Comparison of ENCODE assay signal across 10 mouse cellular contexts in the genomic region with DNA sequence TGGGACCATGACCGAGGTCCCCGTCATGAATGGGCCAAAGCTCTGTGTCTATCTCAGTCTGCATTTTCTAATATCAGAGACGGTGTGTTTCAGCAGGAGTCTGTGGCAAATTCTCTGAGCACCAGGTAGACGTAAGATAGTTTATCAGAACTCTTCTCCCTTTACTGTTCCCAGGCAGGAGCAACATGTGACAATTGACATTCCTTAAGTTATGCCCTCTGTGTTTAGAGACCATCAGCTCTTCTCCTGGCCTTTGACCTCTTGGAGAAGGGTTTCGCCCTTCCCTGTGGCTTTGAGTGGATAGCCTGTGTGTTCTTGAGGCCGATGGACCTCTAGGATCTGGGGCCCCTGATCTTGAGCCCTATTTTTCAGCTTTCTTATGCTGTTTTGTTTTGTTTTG. TPM values are rescaled to one million over a fixed set of nuclear protein-coding genes. Genes with fewer than 3 reads are reported as not detected.
DNase-seq lines count a peak whose midpoint lies in the region; ATAC-seq and TF ChIP-seq lines count a peak whose summit lies in the region.
"Had no signal": no experiment of that assay in that cellular context is flagged by ENCODE, and none has a peak within 500 bp of the region (broad histone marks: within the 10 kb centered on the region; RNA-seq: fewer than 3 reads in every experiment).

No protein-coding gene starts in this region.

- H3K79me2 ChIP-seq in myocyte (ENCODE audit: control insufficient read depth, insufficient read depth), result peaks cover 58% of the 10 kb centered on the region

- H3ac ChIP-seq in myocyte (ENCODE audit: control insufficient read depth, insufficient read length), result peak overlapping the region; percentile 75

- intact Hi-C loops in left cerebral cortex, adult 2 months (cut with DNase I), result loop anchor here (2.0 kb wide), 1 partner anchor 133 kb away; no protein-coding TSS in a partner anchor

- no peak for DNase-seq in left cerebral cortex, adult 2 months (ENCODE audit: extremely low spot score in 1 of 2, low spot score in 2 of 2)
- no peak for DNase-seq in left cerebral cortex, adult 18-20 months (ENCODE audit: low spot score in 2 of 2)
- no peak for DNase-seq in intestine, embryonic 14.5 days (ENCODE audit: low spot score)
- DNase-seq in T-cell, adult 2 months (ENCODE audit: low spot score), result no peak
- no peak for DNase-seq in thymus, postnatal 0 days (ENCODE audit: low spot score)
- DNase-seq: spleen, adult 18-20 months had no signal

- H3K4me3 ChIP-seq in left cerebral cortex, adult 2 months, result peak overlapping the region; percentile 100
- peak overlapping the region; percentile 100 for H3K4me3 ChIP-seq in embryonic facial prominence, embryonic 13.5 days
- H3K4me3 ChIP-seq in intestine, embryonic 14.5 days (ENCODE audit: low read depth, low read length), result peak overlapping the region; percentile 94
- H3K4me3 ChIP-seq in myocyte, result peak overlapping the region; percentile 80

- 59% methylated on average over 6 of the region's 6 CpGs for WGBS in embryonic facial prominence, embryonic 13.5 days
- 55% methylated on average over 6 of the region's 6 CpGs for WGBS in intestine, embryonic 14.5 days

- no peak for TF ChIP-seq POLR2A in myocyte (IDR thresholded peaks at IDR 0.05; ENCODE audit: insufficient read length, low read depth)

- peaks cover 18% of the 10 kb centered on the region for H3K4me1 ChIP-seq in embryonic facial prominence, embryonic 13.5 days
- H3K4me1 ChIP-seq in intestine, embryonic 14.5 days (replicated peaks; ENCODE audit: control insufficient read depth, insufficient read depth, low read length), result peaks cover 14% of the 10 kb centered on the region

- peak overlapping the region; percentile 99 for H3K9ac ChIP-seq in embryonic facial prominence, embryonic 13.5 days
- H3K9ac ChIP-seq in intestine, embryonic 14.5 days (ENCODE audit: low read length), result peak overlapping the region; percentile 95

- H3K36me3 ChIP-seq in embryonic facial prominence, embryonic 13.5 days, result peaks cover 42% of the 10 kb centered on the region
- H3K36me3 ChIP-seq in intestine, embryonic 14.5 days (ENCODE audit: control insufficient read depth, insufficient read depth, low read length), result peaks cover 42% of the 10 kb centered on the region
- H3K36me3 ChIP-seq in myocyte (ENCODE audit: control insufficient read depth, insufficient read depth), result peaks cover 29% of the 10 kb centered on the region

- no peak for ATAC-seq in embryonic facial prominence, embryonic 13.5 days (ENCODE audit: insufficient number of reproducible peaks, insufficient read depth, low FRiP score, low TSS enrichment, low read depth)
- no peak for ATAC-seq in intestine, embryonic 14.5 days (replicated peaks; ENCODE audit: low FRiP score, low TSS enrichment, low read depth)
- ATAC-seq in activated CD4-positive, CD25-positive, alpha-beta regulatory T cell, adult 4 months, result no peak

- H3K27ac ChIP-seq in left cerebral cortex, adult 2 months, result no peak overlapping the region
- H3K27ac ChIP-seq in embryonic facial prominence, embryonic 13.5 days, result no peak overlapping the region
- H3K27ac ChIP-seq in intestine, embryonic 14.5 days (ENCODE audit: low read depth), result no peak overlapping the region

- no peak for TF ChIP-seq CTCF in left cerebral cortex, adult 2 months (IDR thresholded peaks at IDR 0.05)

- peak overlapping the region; percentile 96 for H3K4me2 ChIP-seq in embryonic facial prominence, embryonic 13.5 days
- peak overlapping the region; percentile 98 for H3K4me2 ChIP-seq in intestine, embryonic 14.5 days (ENCODE audit: low read length)
- peak overlapping the region; percentile 97 for H3K4me2 ChIP-seq in myocyte (ENCODE audit: low read depth)

- H3K9me3 ChIP-seq in embryonic facial prominence, embryonic 13.5 days, result no peaks in the 10 kb centered on the region
- no peaks in the 10 kb centered on the region for H3K9me3 ChIP-seq in intestine, embryonic 14.5 days (ENCODE audit: control insufficient read depth, low read length)

- no peaks in the 10 kb centered on the region for H3K27me3 ChIP-seq in embryonic facial prominence, embryonic 13.5 days
- no peaks in the 10 kb centered on the region for H3K27me3 ChIP-seq in intestine, embryonic 14.5 days (replicated peaks; ENCODE audit: control insufficient read depth, insufficient read depth, low read length)
- H3K27me3 ChIP-seq in myocyte (ENCODE audit: control insufficient read depth, insufficient read depth, insufficient read length), result no peaks in the 10 kb centered on the region

TF ChIP-seq in myocyte, 11 proteins besides CTCF, POLR2A, EP300 and RAD21:
- no peak for TF ChIP-seq SRF (IDR thresholded peaks at IDR 0.05; ENCODE audit: control insufficient read depth, insufficient read length, low read depth)
- TF ChIP-seq REST (IDR thresholded peaks at IDR 0.05; ENCODE audit: insufficient read depth, insufficient read length), result no peak
- no peak for TF ChIP-seq MYOD1 (IDR thresholded peaks at IDR 0.05; ENCODE audit: control insufficient read depth in 1 of 3, insufficient read length in 2 of 3, low read depth in 2 of 3)
- no peak for TF ChIP-seq MAX (IDR thresholded peaks at IDR 0.05; ENCODE audit: low read depth)
- no peak for TF ChIP-seq USF1 (IDR thresholded peaks at IDR 0.05; ENCODE audit: low read depth)
- TF ChIP-seq MYOG (IDR thresholded peaks at IDR 0.05; ENCODE audit: control insufficient read depth in 1 of 3, insufficient read depth in 1 of 3, insufficient read length in 2 of 3, low read depth in 2 of 3), result no peak
- no peak for TF ChIP-seq TCF12 (IDR thresholded peaks at IDR 0.05; ENCODE audit: insufficient read depth, poor library complexity, severe bottlenecking)
- no peak for TF ChIP-seq POLR2AphosphoS2 (IDR thresholded peaks at IDR 0.05; ENCODE audit: insufficient read length, low read depth)
- no peak for TF ChIP-seq E2F4 (IDR thresholded peaks at IDR 0.05; ENCODE audit: insufficient read depth)
- TF ChIP-seq TCF3 (IDR thresholded peaks at IDR 0.05; ENCODE audit: insufficient read length, low read depth), result no peak
- TF ChIP-seq CEBPB (IDR thresholded peaks at IDR 0.05; ENCODE audit: insufficient read depth, poor library complexity, severe bottlenecking), result no peak
TF ChIP-seq in myocyte: peak in this region for 0.

RNA-seq across cellular contexts. Expression of a gene that starts 1.1 kb away (rescaled TPM):
- total RNA-seq in left cerebral cortex, adult 2 months (2021), result 10 to 100 TPM; 70.5 to 77.2 TPM
- 10 to 100 TPM; 73.6 to 75.1 TPM for total RNA-seq in left cerebral cortex, adult 18-20 months (2021)
- 78.5 and 82.0 TPM in 2 replicates for polyA plus RNA-seq in embryonic facial prominence, embryonic 13.5 days (2015; fragmentation: Nextera tagmentation; extraction: Ambion mirVana)
- 73.3 and 80.7 TPM in 2 replicates for polyA plus RNA-seq in intestine, embryonic 14.5 days (2014; fragmentation: Nextera tagmentation; extraction: Ambion mirVana)
- polyA plus RNA-seq in myocyte (2012; fragmentation: generic; extraction: Trizol), result 44.5 TPM
- polyA plus RNA-seq in thymus, postnatal 0 days (2015; fragmentation: Nextera tagmentation; extraction: Ambion mirVana), result 63.0 and 67.4 TPM in 2 replicates
- polyA plus RNA-seq in activated CD4-positive, CD25-positive, alpha-beta regulatory T cell, adult 4 months (2017; shearing (Covaris generic)), result 10 to 100 TPM; 51.4 to 60.8 TPM

RNA-seq across cellular contexts. Expression of a gene that starts 14.0 kb away (rescaled TPM):
- total RNA-seq in left cerebral cortex, adult 2 months (2021), result 1 to 10 TPM in 1 of 2 experiments, under 1 TPM in 1; 0.94 to 1.3 TPM
- total RNA-seq in left cerebral cortex, adult 18-20 months (2021), result 1 to 10 TPM; 1.4 to 2.5 TPM
- polyA plus RNA-seq in embryonic facial prominence, embryonic 13.5 days (2015; fragmentation: Nextera tagmentation; extraction: Ambion mirVana), result 32.9 and 40.0 TPM in 2 replicates
- polyA plus RNA-seq in intestine, embryonic 14.5 days (2014; fragmentation: Nextera tagmentation; extraction: Ambion mirVana), result 60.3 and 61.4 TPM in 2 replicates
- polyA plus RNA-seq in myocyte (2012; fragmentation: generic; extraction: Trizol), result 54.5 TPM
- polyA plus RNA-seq in thymus, postnatal 0 days (2015; fragmentation: Nextera tagmentation; extraction: Ambion mirVana), result 19.7 and 20.6 TPM in 2 replicates
- polyA plus RNA-seq in activated CD4-positive, CD25-positive, alpha-beta regulatory T cell, adult 4 months (2017; shearing (Covaris generic)), result 10 to 100 TPM in 1 of 2 experiments, 1 to 10 TPM in 1; 8.3 to 14.2 TPM

RNA-seq across cellular contexts. Expression of a gene that starts 15.8 kb away (rescaled TPM):
- total RNA-seq in left cerebral cortex, adult 2 months (2021), result not detected
- not detected for total RNA-seq in left cerebral cortex, adult 18-20 months (2021)
- polyA plus RNA-seq in embryonic facial prominence, embryonic 13.5 days (2015; fragmentation: Nextera tagmentation; extraction: Ambion mirVana), result 2.8 and 3.4 TPM in 2 replicates
- 2.7 and 2.8 TPM in 2 replicates for polyA plus RNA-seq in intestine, embryonic 14.5 days (2014; fragmentation: Nextera tagmentation; extraction: Ambion mirVana)
- polyA plus RNA-seq in myocyte (2012; fragmentation: generic; extraction: Trizol), result 0.10 TPM
- 1.1 and 1.8 TPM in 2 replicates for polyA plus RNA-seq in thymus, postnatal 0 days (2015; fragmentation: Nextera tagmentation; extraction: Ambion mirVana)
- 1 to 10 TPM; 5.6 to 5.9 TPM for polyA plus RNA-seq in activated CD4-positive, CD25-positive, alpha-beta regulatory T cell, adult 4 months (2017; shearing (Covaris generic))
- total RNA-seq: hematopoietic stem cell, adult 5-6 weeks had no signal

RNA-seq across cellular contexts. Expression of a gene that starts 35.7 kb away (rescaled TPM):
- 1 to 10 TPM; 3.9 to 5.0 TPM for total RNA-seq in left cerebral cortex, adult 2 months (2021)
- total RNA-seq in left cerebral cortex, adult 18-20 months (2021), result 1 to 10 TPM; 2.7 to 4.4 TPM
- polyA plus RNA-seq in embryonic facial prominence, embryonic 13.5 days (2015; fragmentation: Nextera tagmentation; extraction: Ambion mirVana), result 11.6 and 13.3 TPM in 2 replicates
- 3.9 and 4.9 TPM in 2 replicates for polyA plus RNA-seq in intestine, embryonic 14.5 days (2014; fragmentation: Nextera tagmentation; extraction: Ambion mirVana)
- polyA plus RNA-seq in myocyte (2012; fragmentation: generic; extraction: Trizol), result 1.1 TPM
- 2.5 and 2.9 TPM in 2 replicates for polyA plus RNA-seq in thymus, postnatal 0 days (2015; fragmentation: Nextera tagmentation; extraction: Ambion mirVana)
- 1 to 10 TPM; 1.4 to 1.9 TPM for polyA plus RNA-seq in activated CD4-positive, CD25-positive, alpha-beta regulatory T cell, adult 4 months (2017; shearing (Covaris generic))

RNA-seq across cellular contexts. Expression of a gene that starts 35.9 kb away (rescaled TPM):
- total RNA-seq in left cerebral cortex, adult 2 months (2021), result 100 to 1,000 TPM; 219 to 244 TPM
- 100 to 1,000 TPM; 223 to 237 TPM for total RNA-seq in left cerebral cortex, adult 18-20 months (2021)
- polyA plus RNA-seq in embryonic facial prominence, embryonic 13.5 days (2015; fragmentation: Nextera tagmentation; extraction: Ambion mirVana), result 99.8 and 110 TPM in 2 replicates
- polyA plus RNA-seq in intestine, embryonic 14.5 days (2014; fragmentation: Nextera tagmentation; extraction: Ambion mirVana), result 72.6 and 96.6 TPM in 2 replicates
- 215 TPM for polyA plus RNA-seq in myocyte (2012; fragmentation: generic; extraction: Trizol)
- 58.8 and 66.5 TPM in 2 replicates for polyA plus RNA-seq in thymus, postnatal 0 days (2015; fragmentation: Nextera tagmentation; extraction: Ambion mirVana)
- 1 to 10 TPM; 1.7 to 4.7 TPM for polyA plus RNA-seq in activated CD4-positive, CD25-positive, alpha-beta regulatory T cell, adult 4 months (2017; shearing (Covaris generic))
